Mouse (Mus musculus) MEL (cell line): ENCODE results near the gene Pir.

ENCODE experiments used
- CTCF ChIP-seq, 3 experiments: IDR thresholded peaks in 2 of 3; conservative IDR thresholded peaks in 1 of 3; 2 replicates each; pipeline ENCODE4 v1.5.1; 2011 to 2012; ENCODE audit warnings: low read length in 3 of 3, low read depth in 2 of 3, mild to moderate bottlenecking in 2 of 3, improper control_type of control experiment in 1 of 3, inconsistent platforms in 1 of 3, mixed read lengths in 1 of 3, moderate library complexity in 1 of 3; ENCODE audit not compliant: control insufficient read depth in 1 of 3, insufficient read depth in 1 of 3, poor library complexity in 1 of 3, severe bottlenecking in 1 of 3
- ETS1 ChIP-seq: IDR thresholded peaks from 2 replicates; pipeline ENCODE4 v1.6.1; 2012; ENCODE audit warnings: low read depth, mild to moderate bottlenecking, inconsistent platforms, low read length, improper control_type of control experiment, moderate library complexity
- POLR2A ChIP-seq, 2 experiments: IDR thresholded peaks; 2 replicates each; pipeline ENCODE4 v1.6.1; 2011 to 2012; ENCODE audit warnings: low read length in 2 of 2, mild to moderate bottlenecking in 2 of 2, control low read depth in 1 of 2, improper control_type of control experiment in 1 of 2, low read depth in 1 of 2, moderate library complexity in 1 of 2; ENCODE audit not compliant: control insufficient read depth in 1 of 2, insufficient read depth in 1 of 2, poor library complexity in 1 of 2
- SIN3A ChIP-seq: IDR thresholded peaks from 2 replicates; pipeline ENCODE4 v1.6.1; 2012; ENCODE audit warnings: low read length, improper control_type of control experiment, inconsistent platforms
- TCF12 ChIP-seq: IDR thresholded peaks from 2 replicates; pipeline ENCODE4 v1.6.1; 2014; ENCODE audit warnings: low read depth, mild to moderate bottlenecking, inconsistent platforms, low read length, improper control_type of control experiment, moderate library complexity
- USF1 ChIP-seq: IDR thresholded peaks from 2 replicates; pipeline ENCODE4 v1.6.1; 2014; ENCODE audit warnings: low read depth, mild to moderate bottlenecking, inconsistent platforms, low read length, improper control_type of control experiment, moderate library complexity
- ZKSCAN1 ChIP-seq: IDR thresholded peaks from 2 replicates; pipeline ENCODE4 v1.6.1; 2012; ENCODE audit warnings: low read depth, mild to moderate bottlenecking, inconsistent platforms, low read length, improper control_type of control experiment, moderate library complexity
- ZNF384 ChIP-seq: IDR thresholded peaks from 2 replicates; pipeline ENCODE4 v1.6.1; 2012; ENCODE audit warnings: low read depth, mild to moderate bottlenecking, inconsistent platforms, low read length, improper control_type of control experiment

- no peak for TF ChIP-seq USF1
- TF ChIP-seq CTCF (IDR thresholded peaks at IDR 0.05 in 2 of 3, conservative IDR thresholded peaks at IDR 0.05 in 1 of 3; ENCODE audit: control insufficient read depth in 1 of 3, insufficient read depth in 1 of 3, low read depth in 2 of 3, low read length in 3 of 3, poor library complexity in 1 of 3, severe bottlenecking in 1 of 3): no peak
- TF ChIP-seq SIN3A: no peak
- TF ChIP-seq POLR2A (IDR thresholded peaks at IDR 0.05; ENCODE audit: control insufficient read depth in 1 of 2, insufficient read depth in 1 of 2, low read depth in 1 of 2, low read length in 2 of 2, poor library complexity in 1 of 2): no peak
- no peak for TF ChIP-seq ZNF384
- TF ChIP-seq TCF12: no peak
- TF ChIP-seq ZKSCAN1: no peak
- TF ChIP-seq ETS1: no peak
Observed at GRCm38 (mm10) chrX:164245714-164246113, 23.5 kb upstream of the Pir start.
